Mouse (Mus musculus) telencephalon, adult 2 months (tissue): ENCODE data around the gene Aldh3b3.
"Not testable (repeated sequence)": the region's sequence is repeated elsewhere in the genome, so short reads cannot be mapped to it uniquely, and the experiment has no call there.

Experiments used
- DNase-seq: peaks from one replicate; pipeline ENCODE4 v3.0.0-alpha.2; 2011; ENCODE audit warnings: low read depth, low spot score

Gene Aldh3b3

GRCm38 (mm10) chr19:3972229-3972628, 13.8 kb downstream of the Aldh3b3 start, which contains the start of gene Aldh3b2:
TSS of gene Aldh3b2 (plus strand) at chr19:3972328.
- no peak for DNase-seq

GRCm38 (mm10) chr19:3974608-3975007, 16.2 kb downstream of the Aldh3b3 start:
- not testable (repeated sequence) for DNase-seq

GRCm38 (mm10) chr19:3975866-3976265, 17.4 kb downstream of the Aldh3b3 start:
- no peak for DNase-seq

GRCm38 (mm10) chr19:3980309-3980708, 21.9 kb downstream of the Aldh3b3 start:
- peak; percentile 60 for DNase-seq

- no peak for DNase-seq
These were observed 22.5 kb downstream of the Aldh3b3 start for GRCm38 (mm10) chr19:3980917-3981316.

GRCm38 (mm10) chr19:3983527-3984200, 25.2 kb downstream of the Aldh3b3 start:
- DNase-seq, result peak; percentile 54

- DNase-seq, result no peak
These were observed 26.8 kb downstream of the Aldh3b3 start for GRCm38 (mm10) chr19:3985261-3985681.

GRCm38 (mm10) chr19:3986334-3986733, 27.9 kb downstream of the Aldh3b3 start, which contains the start of gene Acy3:
TSS of gene Acy3 (plus strand) at chr19:3986570.
- no peak for DNase-seq

GRCm38 (mm10) chr19:3988066-3988465, 29.6 kb downstream of the Aldh3b3 start:
- DNase-seq, result no peak

- DNase-seq, result no peak
These were observed 30.3 kb downstream of the Aldh3b3 start for GRCm38 (mm10) chr19:3988750-3989149.

- no peak for DNase-seq
These were observed 32.4 kb downstream of the Aldh3b3 start for GRCm38 (mm10) chr19:3990804-3991203.

- DNase-seq, result no peak
These were observed 33.1 kb downstream of the Aldh3b3 start for GRCm38 (mm10) chr19:3991562-3991961.

GRCm38 (mm10) chr19:3991966-3992365, 33.5 kb downstream of the Aldh3b3 start:
- DNase-seq, result no peak

GRCm38 (mm10) chr19:3992416-3992815, 34.0 kb downstream of the Aldh3b3 start, which contains the start of gene Tbx10:
TSS of gene Tbx10 (plus strand) at chr19:3992752.
- no peak for DNase-seq

- no peak for DNase-seq
These were observed 36.5 kb downstream of the Aldh3b3 start for GRCm38 (mm10) chr19:3994932-3995331.

GRCm38 (mm10) chr19:3995505-3995904, 37.1 kb downstream of the Aldh3b3 start:
- DNase-seq, result no peak

GRCm38 (mm10) chr19:3996106-3996505, 37.7 kb downstream of the Aldh3b3 start:
- DNase-seq, result no peak

GRCm38 (mm10) chr19:3996747-3997146, 38.3 kb downstream of the Aldh3b3 start:
- DNase-seq, result no peak

- no peak for DNase-seq
These were observed 38.8 kb downstream of the Aldh3b3 start for GRCm38 (mm10) chr19:3997231-3997630.

GRCm38 (mm10) chr19:3998335-3998734, 39.9 kb downstream of the Aldh3b3 start:
- DNase-seq, result no peak

GRCm38 (mm10) chr19:3999121-3999730, 40.8 kb downstream of the Aldh3b3 start:
- DNase-seq, result no peak

GRCm38 (mm10) chr19:4000119-4000900, 41.9 kb downstream of the Aldh3b3 start, which contains the start of the genes Nudt8 and Gm49405:
TSS of gene Nudt8 (plus strand) at chr19:4000580.
TSS of gene Gm49405 (plus strand) at chr19:4000626.
- peak; percentile 97 for DNase-seq
